Mouse (Mus musculus) brain, adult 2 months (tissue): ENCODE results near the gene Rab9.
"Not testable (repeated sequence)": the region's sequence is repeated elsewhere in the genome, so short reads cannot be mapped to it uniquely, and the experiment has no call there.

Experiments used
- DNase-seq: peaks from one replicate; pipeline ENCODE4 v3.0.0; 2011; ENCODE audit warnings: low read depth, low spot score

Rab9 gene

GRCm38 (mm10) chrX:166479365-166479983 lies at the start of gene Rab9:
TSS of gene Rab9 (minus strand) at chrX:166479867.
- peak; percentile 94 for DNase-seq

GRCm38 (mm10) chrX:166528126-166528525 lies 48.5 kb upstream of the Rab9 start:
- DNase-seq: no peak

GRCm38 (mm10) chrX:166525637-166526315 lies 46.1 kb upstream of the Rab9 start:
- no peak for DNase-seq

GRCm38 (mm10) chrX:166520782-166521181 lies 41.1 kb upstream of the Rab9 start:
- DNase-seq: no peak

GRCm38 (mm10) chrX:166518345-166518744 lies 38.7 kb upstream of the Rab9 start, which contains the start of gene Tceanc:
TSS of gene Tceanc (minus strand) at chrX:166518567.
- no peak for DNase-seq

- DNase-seq: no peak
These were observed 37.0 kb upstream of the Rab9 start for GRCm38 (mm10) chrX:166516631-166517030.

GRCm38 (mm10) chrX:166515923-166516322 lies 36.3 kb upstream of the Rab9 start:
- DNase-seq: no peak

GRCm38 (mm10) chrX:166514035-166514434 lies 34.4 kb upstream of the Rab9 start:
- not testable (repeated sequence) for DNase-seq

- peak; percentile 56 for DNase-seq
These were observed 32.4 kb upstream of the Rab9 start for GRCm38 (mm10) chrX:166512071-166512470.

GRCm38 (mm10) chrX:166511107-166511506 lies 31.4 kb upstream of the Rab9 start:
- no peak for DNase-seq

GRCm38 (mm10) chrX:166509761-166510738 lies 30.4 kb upstream of the Rab9 start:
- DNase-seq: peak; percentile 98

- no peak for DNase-seq
These were observed 24.8 kb upstream of the Rab9 start for GRCm38 (mm10) chrX:166504421-166504820.

GRCm38 (mm10) chrX:166499496-166500190 lies 20.0 kb upstream of the Rab9 start:
- no peak for DNase-seq

- peak; percentile 30 for DNase-seq
These were observed 18.1 kb upstream of the Rab9 start for GRCm38 (mm10) chrX:166497771-166498170.

GRCm38 (mm10) chrX:166495052-166495451 lies 15.4 kb upstream of the Rab9 start:
- DNase-seq: no peak

GRCm38 (mm10) chrX:166478631-166479364 lies 869 bp downstream of the Rab9 start:
- DNase-seq: peak; percentile 7

- no peak for DNase-seq
These were observed 2.3 kb downstream of the Rab9 start for GRCm38 (mm10) chrX:166477393-166477792.

GRCm38 (mm10) chrX:166472612-166473011 lies 7.1 kb downstream of the Rab9 start:
- DNase-seq: no peak

GRCm38 (mm10) chrX:166468321-166468720 lies 11.3 kb downstream of the Rab9 start:
- DNase-seq: no peak

- DNase-seq: no peak
These were observed 24.1 kb downstream of the Rab9 start for GRCm38 (mm10) chrX:166455525-166455924.

- no peak for DNase-seq
These were observed 25.3 kb downstream of the Rab9 start for GRCm38 (mm10) chrX:166454331-166454730.
